Mouse (Mus musculus): ENCODE data around the gene Atp5g1.
"Not testable (repeated sequence)": the region's sequence is repeated elsewhere in the genome, so short reads cannot be mapped to it uniquely, and the experiment has no call there.

Gene Atp5g1

DNA sequence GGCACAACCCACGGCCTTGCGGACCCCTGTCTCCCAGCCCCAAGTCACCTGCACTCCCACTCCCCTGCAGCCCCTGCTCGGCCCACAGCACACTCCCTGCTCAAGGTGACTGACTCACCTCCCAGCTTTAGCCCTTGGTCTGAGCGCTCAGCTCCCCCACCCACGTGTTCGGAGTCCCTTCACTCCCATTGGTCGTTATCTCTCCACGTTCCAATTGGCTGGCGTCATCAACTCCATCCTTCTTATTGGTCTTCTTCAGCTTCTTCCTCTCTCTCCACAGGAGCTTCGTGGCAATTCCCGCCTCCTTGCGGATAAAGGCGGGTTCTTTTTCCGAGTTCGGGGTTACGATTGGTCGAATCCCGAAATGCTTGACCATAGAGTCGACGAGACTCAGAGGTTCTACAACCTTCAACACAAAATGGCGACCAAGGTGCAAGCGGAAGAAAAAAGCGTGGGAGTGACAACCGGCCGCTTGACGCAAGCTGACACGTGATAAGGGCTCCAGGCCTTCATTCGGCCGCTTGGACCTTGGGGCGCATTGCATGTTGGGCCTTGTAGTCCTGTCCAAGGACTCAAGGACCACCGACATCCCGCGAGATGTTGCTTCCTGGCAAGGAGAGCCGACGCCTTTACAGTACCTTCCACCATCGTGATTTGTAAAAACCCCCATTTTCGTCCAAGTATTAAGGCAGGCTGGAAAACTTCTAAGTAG, at the start of gene Atp5g1:
Atp5g1 (minus strand) TSS at position 162 of the 712 bp plus-strand sequence.
- DNase-seq (ENCODE audit: low read depth, low spot score), result peak; percentile 100

DNA sequence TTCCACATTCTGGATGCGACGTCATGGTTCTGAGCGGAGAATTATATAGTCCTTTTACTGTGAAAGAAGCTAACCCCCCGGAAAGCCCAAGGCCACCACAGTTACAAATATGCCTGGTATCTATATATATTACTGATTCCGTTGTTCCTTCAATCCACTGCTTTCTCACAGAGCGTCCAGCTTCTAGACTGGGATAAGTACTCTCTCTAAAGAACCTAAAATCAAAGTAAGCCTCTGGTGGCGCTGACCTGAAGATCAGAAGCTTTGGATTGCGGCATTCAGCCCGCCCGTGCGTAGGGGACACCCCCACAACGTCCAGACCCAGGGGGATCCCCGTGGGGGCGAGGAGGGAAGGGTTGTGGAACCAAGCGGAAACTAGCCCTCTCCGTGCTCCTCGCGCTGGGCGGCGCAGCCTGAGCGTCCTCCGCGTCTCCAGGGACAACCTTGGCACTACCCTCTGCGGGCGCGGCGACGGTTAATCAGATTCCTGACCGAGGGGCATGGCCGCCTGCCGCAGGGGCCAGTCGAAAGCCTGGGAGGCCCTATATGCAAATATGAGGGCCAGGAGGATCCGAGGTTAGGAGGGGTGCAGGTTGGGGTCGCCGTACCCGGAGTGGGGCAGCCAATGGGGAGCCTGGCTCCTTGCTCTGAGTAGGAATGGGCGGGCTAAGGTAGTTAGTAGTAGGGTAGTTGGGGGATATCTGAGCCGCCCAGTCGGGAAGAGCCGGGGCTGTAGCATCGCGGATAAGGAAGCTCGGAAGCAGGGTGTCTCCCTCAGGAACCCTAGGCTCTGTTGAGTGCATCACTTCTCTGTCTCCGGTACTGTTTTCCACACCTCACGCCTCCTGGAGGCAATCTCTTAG, 48.8 kb upstream of the Atp5g1 start:
- DNase-seq (ENCODE audit: low read depth, low spot score), result no peak

DNA sequence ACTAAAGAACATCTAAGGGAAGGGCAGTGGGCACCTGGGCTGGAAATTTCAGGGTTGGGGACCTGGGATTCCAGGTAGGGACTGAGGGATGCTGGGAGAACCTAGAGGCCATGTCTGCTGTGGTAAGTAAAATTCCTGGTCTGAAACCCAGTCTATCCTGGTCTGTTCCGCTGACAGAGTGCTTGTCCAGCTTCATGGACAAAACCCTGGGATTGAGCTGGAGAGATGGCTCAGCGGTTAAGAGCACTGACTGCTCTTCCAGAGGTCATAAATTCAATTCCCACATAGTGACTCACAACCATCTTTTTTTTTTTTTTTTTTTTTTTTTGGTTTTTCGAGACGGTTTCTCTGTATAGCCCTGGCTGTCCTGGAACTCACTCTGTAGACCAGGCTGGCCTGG, 47.3 kb upstream of the Atp5g1 start:
- peak; percentile 64 for DNase-seq (ENCODE audit: low read depth, low spot score)

DNA sequence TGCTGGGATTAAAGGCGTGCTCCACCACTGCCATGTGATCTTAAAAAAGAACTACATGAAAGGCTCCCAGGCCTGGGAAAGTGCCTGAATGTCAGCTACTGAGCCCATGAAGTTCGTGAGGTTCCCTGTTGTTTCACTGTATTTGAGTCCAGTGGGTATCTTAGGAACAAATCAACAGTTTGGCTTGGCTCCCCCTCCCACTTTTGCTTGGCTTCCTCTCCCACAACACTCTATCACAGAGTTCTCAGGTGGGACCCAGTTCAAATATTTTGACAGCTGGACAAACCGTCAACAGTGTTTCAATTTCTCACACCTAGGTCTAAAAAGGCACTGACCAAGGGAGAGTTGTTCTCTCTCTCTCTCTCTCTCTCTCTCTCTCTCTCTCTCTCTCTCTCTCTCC, 43.9 kb upstream of the Atp5g1 start:
- DNase-seq (ENCODE audit: low read depth, low spot score), result no peak

DNA sequence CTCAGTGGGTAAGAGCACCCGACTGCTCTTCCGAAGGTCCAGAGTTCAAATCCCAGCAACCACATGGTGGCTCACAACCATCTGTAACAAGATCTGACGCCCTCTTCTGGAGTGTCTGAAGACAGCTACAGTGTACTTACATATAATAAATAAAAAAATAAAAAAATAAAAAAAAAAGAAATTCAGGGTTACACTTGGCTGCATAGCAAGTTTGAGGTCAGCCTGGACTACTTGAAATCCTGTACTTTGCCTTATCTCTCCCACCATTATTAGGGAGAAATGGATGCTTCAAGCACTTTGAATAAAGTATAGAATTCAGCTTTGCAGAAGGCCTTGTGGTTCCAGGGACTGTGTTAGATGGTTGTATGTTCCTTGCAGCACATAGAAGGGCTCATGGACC, 41.5 kb upstream of the Atp5g1 start:
- DNase-seq (ENCODE audit: low read depth, low spot score), result not testable (repeated sequence)

DNA sequence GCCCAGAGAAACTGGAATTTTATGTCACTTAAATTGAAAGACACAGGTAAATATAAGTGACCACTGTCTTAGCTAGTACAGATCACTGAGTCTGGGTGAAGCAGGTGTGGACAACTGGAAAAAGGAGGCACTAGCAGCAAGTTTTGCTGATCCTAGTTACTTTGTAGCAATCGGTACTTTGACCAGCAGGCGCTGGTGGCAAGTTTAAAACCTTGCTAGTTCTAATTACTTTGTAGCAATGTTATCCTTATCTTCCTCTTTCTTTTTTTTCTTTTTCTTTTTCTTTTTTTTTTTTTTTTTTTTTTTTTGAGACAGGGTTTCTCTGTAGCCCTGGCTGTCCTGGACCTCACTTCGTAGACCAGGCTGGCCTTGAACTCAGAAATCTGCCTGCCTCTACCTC, 40.6 kb upstream of the Atp5g1 start:
- no peak for DNase-seq (ENCODE audit: low read depth, low spot score)

DNA sequence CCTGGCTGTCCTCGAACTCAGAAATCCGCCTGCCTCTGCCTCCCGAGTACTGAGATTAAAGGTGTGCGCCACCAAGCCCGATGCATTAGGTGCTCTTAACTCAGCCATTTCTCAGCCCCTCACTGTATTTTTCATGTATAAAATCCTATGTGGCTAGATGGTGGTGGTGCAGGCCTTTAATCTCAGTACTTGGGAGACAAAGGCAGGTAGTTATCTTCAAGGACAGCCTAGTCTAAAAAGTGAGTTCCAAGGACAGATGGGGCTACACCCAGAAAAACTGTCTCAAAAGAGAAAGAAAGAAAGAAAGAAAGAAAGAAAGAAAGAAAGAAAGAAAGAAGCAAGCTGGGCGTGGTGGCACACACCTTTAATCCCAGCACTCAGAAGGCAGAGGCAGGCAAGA, 39.9 kb upstream of the Atp5g1 start:
- no peak for DNase-seq (ENCODE audit: low read depth, low spot score)

DNA sequence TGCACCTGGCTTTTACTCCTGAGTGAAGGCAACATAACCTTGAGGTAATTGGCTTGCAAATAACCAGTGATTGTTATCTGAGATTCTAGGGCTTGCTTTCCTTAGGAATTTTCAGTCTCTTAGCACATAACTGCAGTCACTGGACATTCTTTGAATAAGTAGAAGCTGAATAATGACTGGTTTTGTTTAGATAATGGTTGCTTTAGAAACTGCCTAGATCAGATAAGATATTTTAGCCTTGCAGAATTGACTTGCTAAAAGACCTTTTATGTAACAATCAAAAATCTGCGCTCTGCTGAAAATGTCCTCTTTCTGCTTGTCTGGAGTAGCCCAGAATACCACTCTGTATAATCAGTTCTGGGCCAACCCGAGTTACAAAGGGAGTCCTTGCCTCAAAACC, 38.6 kb upstream of the Atp5g1 start:
- peak; percentile 68 for DNase-seq (ENCODE audit: low read depth, low spot score)

DNA sequence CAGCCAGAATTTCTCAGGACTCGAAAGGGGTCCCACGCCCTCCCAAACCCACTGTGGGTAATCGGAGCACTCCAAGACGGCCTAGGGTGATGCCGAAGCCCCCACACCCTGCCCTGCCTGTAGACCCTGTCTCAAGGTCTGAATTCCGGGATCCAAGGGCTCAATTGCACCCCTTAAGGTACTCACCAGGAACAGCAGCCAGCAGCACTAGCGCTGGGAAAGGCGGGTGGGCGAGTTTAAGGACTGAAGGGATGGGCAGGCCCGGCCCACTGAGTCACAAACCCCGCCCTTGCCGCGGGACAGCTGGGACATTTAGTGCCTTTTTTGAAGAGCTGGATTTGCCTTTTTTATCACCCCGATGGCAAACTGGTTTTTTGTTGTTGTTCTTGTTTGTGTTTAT, 36.3 kb upstream of the Atp5g1 start, which contains the start of gene Calcoco2:
Calcoco2 (minus strand) TSS at position 214 of the 400 bp plus-strand sequence.
- DNase-seq (ENCODE audit: low read depth, low spot score), result no peak

DNA sequence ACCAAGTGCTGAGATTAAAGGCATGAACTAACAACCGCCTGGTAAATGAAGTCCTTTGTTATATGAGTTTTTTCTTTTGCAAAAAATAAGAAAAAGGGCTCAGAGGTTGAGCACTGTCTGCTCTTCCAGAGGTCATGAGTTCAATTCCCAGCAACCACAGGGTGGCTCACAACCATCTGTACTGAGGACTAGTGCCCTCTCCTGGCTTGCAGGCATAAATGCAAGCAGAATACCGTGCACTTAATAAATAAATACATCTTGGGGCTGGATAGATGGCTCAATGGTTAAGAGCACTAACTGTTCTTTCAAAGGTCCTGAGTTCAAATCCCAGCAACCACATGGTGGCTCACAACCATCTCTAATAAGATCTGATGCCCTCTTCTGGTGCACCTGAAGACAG, 35.5 kb upstream of the Atp5g1 start:
- not testable (repeated sequence) for DNase-seq (ENCODE audit: low read depth, low spot score)

DNA sequence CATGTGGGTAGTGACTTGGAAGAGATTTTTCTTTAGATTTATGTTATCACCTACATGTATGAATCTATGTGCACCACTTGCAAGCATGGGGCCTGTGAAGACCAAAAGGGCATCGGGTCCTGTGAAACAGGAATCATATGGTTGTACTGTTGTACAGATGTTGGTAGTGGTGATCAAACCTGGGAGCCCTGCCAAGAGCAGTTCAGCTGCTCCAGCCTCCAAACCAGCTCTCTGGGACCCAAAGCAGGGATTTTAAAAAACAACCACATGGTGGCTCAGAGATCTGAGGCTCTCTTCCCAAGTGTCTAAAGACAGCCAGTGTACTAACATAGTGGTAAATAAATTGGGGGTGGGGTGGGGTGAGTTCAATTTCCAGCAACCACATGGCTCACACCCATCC, 32.9 kb upstream of the Atp5g1 start:
- DNase-seq (ENCODE audit: low read depth, low spot score), result peak; percentile 55

DNA sequence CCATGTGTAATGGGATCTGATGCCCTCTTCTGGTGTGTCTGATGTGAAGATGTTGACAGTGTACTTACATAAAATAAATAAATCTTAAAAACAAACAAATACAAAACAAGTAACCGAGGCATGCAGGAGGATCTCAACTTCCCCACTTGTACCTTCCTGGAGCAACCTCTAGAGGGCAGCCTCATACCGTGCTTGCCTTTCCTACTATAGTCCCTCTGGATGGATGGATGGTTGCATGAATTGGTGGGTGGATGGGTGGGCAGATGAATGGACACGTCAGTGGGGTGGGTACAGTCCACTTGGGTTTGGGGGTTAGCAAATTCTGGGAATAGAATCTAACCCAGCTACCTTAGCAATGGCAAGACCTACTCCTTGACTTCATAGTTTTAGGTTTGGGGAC, 17.9 kb upstream of the Atp5g1 start:
- peak; percentile 77 for DNase-seq (ENCODE audit: low read depth, low spot score)

DNA sequence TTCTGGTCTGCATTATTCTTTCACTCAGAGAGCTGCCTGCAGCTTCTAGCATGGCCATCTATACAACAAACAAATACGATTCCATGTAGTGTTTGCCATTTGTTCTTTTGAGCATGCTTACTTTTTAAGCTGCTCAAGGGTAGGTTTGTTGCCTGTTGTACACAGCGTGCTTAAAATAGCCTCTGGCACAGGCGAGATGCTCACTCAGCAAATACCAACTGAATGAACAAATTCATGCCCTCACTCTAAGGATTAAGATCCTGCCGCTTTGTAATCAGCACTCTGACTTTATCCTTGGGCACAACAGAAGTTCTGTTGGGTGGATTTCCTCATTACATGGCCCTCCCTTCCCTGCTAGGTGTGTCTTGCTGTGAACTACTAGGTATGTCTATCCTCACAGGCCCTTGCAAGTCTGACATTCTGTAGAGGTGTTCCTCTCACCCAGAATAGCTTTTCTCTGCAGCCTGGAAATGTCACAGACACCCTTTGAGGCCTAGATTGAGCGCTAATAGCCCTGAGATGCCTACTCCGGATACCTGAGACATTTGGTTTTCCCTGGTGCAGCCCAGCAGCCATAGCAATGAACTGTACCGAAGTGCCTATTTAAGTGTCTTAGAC, 17.3 kb upstream of the Atp5g1 start:
- peak; percentile 33 for DNase-seq (ENCODE audit: low read depth, low spot score)

DNA sequence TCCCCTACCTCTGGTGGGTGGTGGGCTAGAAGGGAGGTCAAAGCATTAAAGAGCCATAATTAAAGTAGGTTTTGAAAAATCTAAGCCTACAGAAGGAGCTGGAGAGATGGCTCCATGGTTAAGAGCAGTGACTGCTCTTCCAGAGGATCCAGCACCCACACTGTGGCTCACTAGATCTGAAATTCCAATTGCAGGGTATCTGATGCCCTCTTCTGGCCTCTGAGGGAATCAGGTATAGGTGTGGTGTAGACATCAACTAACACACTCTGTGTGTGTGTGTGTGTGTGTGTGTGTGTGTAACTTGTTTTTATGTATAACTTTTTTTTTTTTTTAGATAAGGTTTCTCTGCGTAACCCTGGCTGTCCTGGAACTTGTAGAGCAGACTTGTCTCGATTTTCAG, 15.6 kb upstream of the Atp5g1 start:
- peak; percentile 77 for DNase-seq (ENCODE audit: low read depth, low spot score)

DNA sequence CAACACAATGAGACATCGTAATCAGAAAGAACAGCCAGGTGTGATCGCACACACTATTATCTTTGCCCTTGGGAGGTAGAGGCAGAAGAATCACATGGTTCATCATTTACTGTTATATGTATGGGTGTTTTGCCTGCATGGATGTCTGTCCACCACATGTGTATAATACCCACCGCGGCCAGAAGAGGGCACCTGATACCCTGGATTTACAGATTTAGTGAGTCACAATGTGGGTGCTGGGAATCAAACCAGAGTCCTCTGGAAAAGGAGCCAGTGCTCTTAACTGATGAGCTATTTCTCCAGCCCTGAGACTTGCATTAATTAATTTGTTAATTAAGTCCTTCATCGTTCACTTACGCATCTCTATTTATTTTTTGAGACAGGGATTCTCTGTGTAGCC, 12.5 kb upstream of the Atp5g1 start:
- DNase-seq (ENCODE audit: low read depth, low spot score), result no peak

DNA sequence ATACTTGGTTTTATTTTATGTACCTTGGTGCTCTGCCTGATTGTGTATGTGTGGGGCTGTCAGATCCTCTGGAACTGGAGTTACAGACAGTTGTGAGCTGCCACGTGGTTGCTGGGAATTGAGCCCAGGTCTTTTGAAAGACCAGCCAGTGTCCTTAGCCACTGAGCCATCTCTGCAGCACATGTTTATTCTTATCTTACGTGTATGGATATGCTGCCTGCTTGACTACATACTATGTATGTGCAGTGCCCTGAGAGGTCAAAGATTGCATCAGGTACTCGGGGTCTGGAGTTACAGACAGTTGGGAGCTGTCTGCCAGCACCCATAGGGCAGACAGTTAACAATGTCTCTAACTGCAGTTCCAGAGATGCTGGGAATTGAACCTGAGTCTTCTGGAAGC, 7.2 kb upstream of the Atp5g1 start:
- no peak for DNase-seq (ENCODE audit: low read depth, low spot score)

DNA sequence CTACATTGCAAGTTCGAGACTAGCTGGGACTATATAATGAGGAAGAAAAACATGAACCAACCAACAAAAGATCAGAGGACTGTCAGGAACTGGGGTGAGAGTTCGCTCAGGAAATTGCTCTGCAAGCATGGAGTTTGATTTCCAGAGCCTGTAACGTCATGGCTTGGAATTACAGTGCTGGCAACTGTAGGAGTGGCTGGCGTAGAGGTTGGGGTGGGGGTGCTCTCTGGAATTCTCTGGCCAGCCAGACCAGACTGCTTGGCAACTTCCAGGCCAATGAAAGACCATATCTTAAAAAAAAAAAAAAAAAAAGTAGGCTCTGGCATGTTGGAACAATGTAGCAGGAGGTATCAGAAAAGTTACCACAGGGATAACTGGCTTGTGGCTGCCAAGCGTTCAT, 5.3 kb upstream of the Atp5g1 start:
- DNase-seq (ENCODE audit: low read depth, low spot score), result no peak

DNA sequence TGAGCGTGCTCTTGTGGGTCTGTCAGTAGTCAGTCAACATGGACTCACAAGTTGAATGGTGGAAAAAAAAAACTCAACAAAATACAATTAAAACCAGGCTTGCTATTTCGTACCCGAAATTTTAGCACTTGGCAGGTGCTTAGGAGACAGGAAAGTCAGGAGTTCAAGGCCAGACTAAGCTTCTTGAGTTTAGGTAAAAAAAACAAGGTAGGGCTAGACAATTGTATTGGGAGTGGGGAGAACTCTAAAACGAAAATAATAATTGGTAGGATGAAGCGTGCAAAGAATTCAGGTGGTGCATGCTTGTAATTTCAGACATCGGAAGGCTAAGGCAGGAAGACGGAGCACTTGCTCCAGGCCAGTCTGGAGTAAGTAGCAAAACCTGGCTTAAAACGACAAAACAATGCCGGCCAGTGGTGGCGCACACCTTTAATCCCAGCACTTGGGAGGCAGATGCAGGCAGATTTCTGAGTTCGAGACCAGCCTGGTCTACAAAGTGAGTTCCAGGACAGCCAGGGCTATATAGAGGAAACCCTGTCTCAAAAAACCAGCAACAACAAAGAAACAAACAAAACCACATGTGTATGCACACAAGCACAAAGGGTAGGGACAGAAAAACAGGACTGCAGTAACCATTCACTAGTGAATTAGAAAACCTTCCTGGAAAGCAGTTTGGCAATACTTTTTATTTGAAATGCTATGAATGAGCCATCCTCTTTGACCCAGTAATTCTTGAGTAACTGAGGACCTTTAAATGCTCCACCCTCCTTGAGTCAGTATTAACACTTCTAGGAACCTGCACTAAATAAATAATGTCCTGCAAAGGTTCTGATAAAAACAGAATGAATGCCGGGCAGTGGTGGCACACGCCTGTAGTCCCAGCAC, 993 bp upstream of the Atp5g1 start:
- DNase-seq (ENCODE audit: low read depth, low spot score), result peak; percentile 22

DNA sequence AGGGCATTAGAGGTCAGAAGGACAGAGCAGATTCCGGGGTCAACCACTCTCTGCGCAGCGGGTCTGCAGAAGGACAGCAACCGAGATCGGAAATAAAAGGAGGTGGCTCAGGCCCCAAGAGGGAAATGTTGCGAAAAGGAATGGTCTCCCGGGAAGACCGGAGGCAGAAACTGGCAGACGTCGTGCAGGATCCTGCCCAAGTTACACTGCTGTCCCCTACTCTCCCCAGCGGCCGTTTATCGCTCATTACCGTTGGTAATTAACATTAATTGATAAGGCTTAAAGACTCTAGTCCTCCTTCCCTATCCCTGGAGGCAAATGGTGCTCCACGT, 327 bp downstream of the Atp5g1 start:
- no peak for DNase-seq (ENCODE audit: low read depth, low spot score)

DNA sequence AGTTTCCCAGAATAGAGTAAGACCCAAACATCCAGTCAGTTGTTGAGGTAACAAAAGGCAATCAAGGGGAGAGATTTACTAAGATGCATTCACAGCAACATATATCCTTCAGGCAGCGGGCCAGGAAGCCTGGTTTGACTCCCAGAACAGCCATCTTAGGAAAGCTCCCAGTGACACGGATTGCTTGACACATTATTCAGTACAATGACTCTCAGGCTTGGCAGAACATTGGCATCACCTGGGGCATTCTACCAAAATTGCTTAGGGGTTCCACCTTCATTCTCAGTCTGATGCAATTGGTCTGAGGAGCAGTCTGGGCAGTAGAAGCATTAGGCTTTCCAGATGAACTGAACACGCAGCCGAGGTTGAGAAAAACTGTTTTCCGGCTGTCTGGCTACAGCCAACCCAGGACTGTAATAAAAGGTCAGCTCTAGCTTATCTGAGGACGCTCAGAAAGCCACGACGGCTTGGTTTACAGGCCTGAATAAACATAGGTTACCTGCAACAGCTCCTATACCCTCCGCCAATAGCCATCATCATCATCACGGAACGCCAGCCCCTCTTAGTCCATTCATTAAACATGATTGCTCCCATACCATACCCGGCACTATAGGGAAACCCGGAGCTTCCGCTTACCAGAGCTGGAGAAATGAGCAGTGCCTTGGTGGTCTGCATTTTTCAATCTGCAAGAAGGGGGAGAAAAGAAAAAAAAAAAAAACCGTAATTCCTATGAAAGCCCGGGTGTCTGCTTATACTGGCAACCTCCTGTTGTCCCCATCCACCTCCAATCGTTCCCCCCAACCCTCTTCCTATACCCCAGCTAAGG, 906 bp downstream of the Atp5g1 start:
- peak; percentile 53 for DNase-seq (ENCODE audit: low read depth, low spot score)
